14 mouse cellular contexts compared by ENCODE assay signal in genomic region chr4:46883546-46883945, GRCm38 (mm10).
A peak's percentile ranks its signal among the peaks of the same experiment; 100 is the strongest.
DNase-seq lines count a peak whose midpoint lies in the region; ATAC-seq and TF ChIP-seq lines count a peak whose summit lies in the region.
"Had no signal": no experiment of that assay in that cellular context is flagged by ENCODE, and none has a peak within 500 bp of the region (broad histone marks: within the 10 kb centered on the region; RNA-seq: fewer than 3 reads in every experiment).

No protein-coding gene starts in this region.

- H3K27ac ChIP-seq in heart, embryonic 16.5 days (ENCODE audit: low read length) = no peak overlapping the region
- no peak overlapping the region for H3K27ac ChIP-seq in heart, embryonic 11.5 days (ENCODE audit: low read depth, low read length)
- peak overlapping the region; percentile 80 for H3K27ac ChIP-seq in layer of hippocampus, adult 2 months
- H3K27ac ChIP-seq: embryonic facial prominence, embryonic 12.5 days; heart, embryonic 10.5 days; lung, embryonic 15.5 days had no signal

- TF ChIP-seq CTCF in layer of hippocampus, adult 2 months (conservative IDR thresholded peaks at IDR 0.05) = no peak

- 0 out of 2 replicates have a peak, but pooled peaks have one; percentile 28 for ATAC-seq in heart, embryonic 16.5 days (replicated peaks; ENCODE audit: extremely low read depth, insufficient read depth, low FRiP score)
- no peak for ATAC-seq in heart, embryonic 11.5 days (replicated peaks; ENCODE audit: insufficient number of reproducible peaks, low FRiP score, low TSS enrichment)
- no peak for ATAC-seq in monocyte, adult 5-6 weeks (replicated peaks; ENCODE audit: insufficient number of reproducible peaks, low FRiP score, low TSS enrichment, poor library complexity, severe bottlenecking)

- no peaks in the 10 kb centered on the region for H3K36me3 ChIP-seq in heart, embryonic 16.5 days (ENCODE audit: control insufficient read depth, insufficient read depth)
- no peaks in the 10 kb centered on the region for H3K36me3 ChIP-seq in heart, embryonic 11.5 days (ENCODE audit: control insufficient read depth, insufficient read depth, low read length)
- H3K36me3 ChIP-seq: embryonic facial prominence, embryonic 12.5 days; heart, embryonic 10.5 days; lung, embryonic 15.5 days had no signal

- H3K9ac ChIP-seq in heart, embryonic 16.5 days (ENCODE audit: low read length) = no peak overlapping the region
- H3K9ac ChIP-seq in heart, embryonic 11.5 days (ENCODE audit: low read depth, low read length) = no peak overlapping the region
- H3K9ac ChIP-seq: embryonic facial prominence, embryonic 12.5 days; lung, embryonic 15.5 days had no signal

- H3K4me1 ChIP-seq in heart, embryonic 16.5 days (ENCODE audit: control insufficient read depth, insufficient read depth, low read length) = peaks cover 10% of the 10 kb centered on the region
- peaks cover 10% of the 10 kb centered on the region; the same call in 1 of the 2 replicates for H3K4me1 ChIP-seq in heart, embryonic 11.5 days (ENCODE audit: control insufficient read depth, insufficient read depth, low read length)
- H3K4me1 ChIP-seq: lung, embryonic 15.5 days; megakaryocyte, embryonic 14.5 days had no signal

- no peak overlapping the region for H3K4me2 ChIP-seq in heart, embryonic 16.5 days (ENCODE audit: low read depth, low read length)
- H3K4me2 ChIP-seq in heart, embryonic 11.5 days = no peak overlapping the region
- H3K4me2 ChIP-seq: embryonic facial prominence, embryonic 12.5 days; lung, embryonic 15.5 days had no signal

- WGBS in heart, embryonic 16.5 days = 36% methylated on average over 9 of the region's 9 CpGs
- 54% methylated on average over 9 of the region's 9 CpGs for WGBS in heart, embryonic 11.5 days (ENCODE audit: insufficient replicate concordance)

- H3K27me3 ChIP-seq in heart, embryonic 16.5 days (ENCODE audit: control insufficient read depth, insufficient read depth, low read length) = peaks cover 6% of the 10 kb centered on the region; the same call in 1 of the 2 replicates
- peaks cover 9% of the 10 kb centered on the region; the same call in 1 of the 2 replicates for H3K27me3 ChIP-seq in heart, embryonic 11.5 days (ENCODE audit: control insufficient read depth, insufficient read depth, low read length)
- H3K27me3 ChIP-seq: embryonic facial prominence, embryonic 12.5 days; lung, embryonic 15.5 days had no signal

- no peak for DNase-seq in layer of hippocampus, adult 2 months (ENCODE audit: low spot score in 2 of 2)
- no peak for DNase-seq in layer of hippocampus, adult 18-20 months (ENCODE audit: low spot score in 2 of 2)
- peak; percentile 81 for DNase-seq in cerebellum, adult 11-12 months
- DNase-seq in cerebellum, adult 9-11 months = peak; percentile 83
- DNase-seq: adrenal gland, postnatal 36 days; thymus, adult 2 months had no signal

- H3K4me3 ChIP-seq in heart, embryonic 16.5 days (ENCODE audit: low read length) = no peak overlapping the region
- H3K4me3 ChIP-seq in heart, embryonic 11.5 days (ENCODE audit: low read depth, low read length) = no peak overlapping the region
- no peak overlapping the region for H3K4me3 ChIP-seq in layer of hippocampus, adult 2 months
- H3K4me3 ChIP-seq: embryonic facial prominence, embryonic 12.5 days; heart, embryonic 10.5 days; lung, embryonic 15.5 days; megakaryocyte, embryonic 14.5 days; myocyte had no signal

- H3K9me3 ChIP-seq in heart, embryonic 16.5 days (replicated peaks; ENCODE audit: control insufficient read depth, low read length) = no peaks in the 10 kb centered on the region
- no peaks in the 10 kb centered on the region for H3K9me3 ChIP-seq in heart, embryonic 11.5 days (replicated peaks; ENCODE audit: control insufficient read depth, low read length)
- H3K9me3 ChIP-seq: embryonic facial prominence, embryonic 12.5 days; heart, embryonic 10.5 days; lung, embryonic 15.5 days; megakaryocyte, embryonic 14.5 days had no signal

Comparison
In these comparisons a context has a peak if more than half of its experiments do, and no peak if none do; other contexts are left out.
1. DNase-seq: peak in cerebellum, adult 11-12 months (single experiment) and cerebellum, adult 9-11 months (single experiment); none in layer of hippocampus, adult 2 months (0 of 2) and layer of hippocampus, adult 18-20 months (0 of 2).